Mouse (Mus musculus) hindbrain, embryonic 12.5 days (tissue): ENCODE measurements around the gene Sema6d. TPM values are rescaled to one million over a fixed set of nuclear protein-coding genes. Genes with fewer than 3 reads are reported as not detected.

Experiments used
- ATAC-seq: fragments of 200-750 bp; cut with Nextera tagmentation; 2 replicates; pipeline ENCODE4 v1.8.0; 2017; ENCODE audit warnings: moderate TSS enrichment; ENCODE audit not compliant: low FRiP score
- H3K27ac ChIP-seq: fragments of 300-500 bp; sonication (generic); 2 replicates; pipeline ENCODE4 v1.5.1; 2016; ENCODE audit warnings: mild to moderate bottlenecking
- H3K27me3 ChIP-seq: fragments of 300-500 bp; sonication (generic); 2 replicates; pipeline ENCODE4 v1.6.1; 2016; ENCODE audit warnings: mild to moderate bottlenecking
- H3K36me3 ChIP-seq: fragments of 300-500 bp; sonication (generic); 2 replicates; pipeline ENCODE4 v1.6.1; 2016; ENCODE audit warnings: mild to moderate bottlenecking
- H3K4me1 ChIP-seq: fragments of 300-500 bp; sonication (generic); 2 replicates; pipeline ENCODE4 v1.6.1; 2016
- H3K4me2 ChIP-seq: fragments of 300-500 bp; sonication (generic); replicated peaks from 2 replicates; pipeline ENCODE4 v1.6.1; 2016; ENCODE audit warnings: mild to moderate bottlenecking
- H3K4me3 ChIP-seq: fragments of 300-500 bp; sonication (generic); 2 replicates; pipeline ENCODE4 v1.5.1; 2016; ENCODE audit warnings: mild to moderate bottlenecking
- H3K9ac ChIP-seq: fragments of 300-500 bp; sonication (generic); 2 replicates; pipeline ENCODE4 v1.6.1; 2016; ENCODE audit warnings: mild to moderate bottlenecking, moderate library complexity
- H3K9me3 ChIP-seq: fragments of 300-500 bp; sonication (generic); replicated peaks from 2 replicates; pipeline ENCODE4 v1.6.1; 2016; ENCODE audit warnings: mild to moderate bottlenecking
- WGBS: fragments of 180-500 bp; shearing (Covaris S2); methylation state at CpG from one replicate; pipeline ENCODE4 v1.1.7; 2016; 5-methylcytosine and 5-hydroxymethylcytosine counted together
- polyA plus RNA-seq: library from polyadenylated mRNA; unstranded; fragments of >200 nt; fragmentation: Nextera tagmentation; extraction: Ambion mirVana; gene quantifications from 2 replicates; pipeline ENCODE4 v1.2.1, GENCODE M21; 2016

Sema6d gene
- polyA plus RNA-seq, 1 experiment from 2014 or later: 25.5 TPM

DNA sequence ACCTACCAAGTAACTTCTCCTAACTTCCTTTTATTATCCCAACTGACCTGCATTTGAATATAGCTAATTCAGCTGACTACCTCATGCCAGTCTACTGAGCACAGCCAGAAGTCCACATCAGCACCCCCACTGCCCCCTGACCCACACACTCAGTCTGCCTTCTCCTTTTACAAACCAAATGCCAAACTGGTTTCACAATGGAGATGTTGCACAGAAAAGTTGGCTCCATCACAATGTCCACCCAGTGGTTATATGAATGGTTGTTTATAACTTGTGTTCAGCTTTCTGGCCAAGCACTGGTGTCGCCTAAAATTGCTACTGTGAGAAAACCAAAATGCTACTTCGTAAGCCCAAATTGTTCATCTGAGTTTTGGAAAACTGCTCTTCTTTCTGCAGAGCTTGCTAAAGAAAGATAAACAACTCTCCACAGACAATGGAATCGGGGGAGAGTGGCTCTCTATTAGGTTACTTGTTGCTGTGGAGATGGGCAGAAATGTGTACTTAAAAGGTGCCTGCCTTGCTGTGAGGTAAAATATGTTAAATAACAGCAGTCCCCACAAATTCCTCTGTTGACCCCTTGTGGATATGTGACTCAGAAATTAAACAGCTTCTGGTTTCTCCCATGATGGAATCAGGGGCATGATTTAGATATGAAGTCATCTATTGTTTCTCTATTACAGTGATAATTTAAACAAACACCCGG is 154.9 kb downstream of the Sema6d start:
- WGBS: 52% methylated on average over 4 of the region's 4 CpGs

DNA sequence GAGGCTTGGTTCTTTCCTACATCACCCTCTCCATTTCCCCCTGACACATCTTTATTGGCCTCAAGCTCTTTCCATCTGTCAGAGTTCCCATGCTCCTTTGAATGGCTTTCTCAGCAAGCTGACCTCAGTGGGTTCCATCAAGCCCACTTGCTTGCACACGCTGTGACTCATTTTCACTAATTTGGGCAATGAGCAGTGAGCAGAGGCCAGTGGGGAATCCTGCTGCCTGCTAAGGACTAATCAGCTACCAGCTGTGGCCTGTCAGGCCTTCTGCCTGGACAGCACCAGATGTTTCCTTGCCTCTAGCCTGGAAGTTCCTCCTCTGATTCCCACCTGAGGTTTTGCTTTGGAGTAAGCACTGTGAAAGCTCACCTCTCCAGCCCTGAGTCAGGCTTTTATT is 168.3 kb downstream of the Sema6d start:
- 48% methylated on average over 1 of the region's 1 CpGs for WGBS
- Histone ChIP-seq H3K4me3 (no peak overlapping the region), H3K36me3 (no peaks in the 10 kb centered on the region), H3K4me1 (no peaks in the 10 kb centered on the region), H3K27ac (no peak overlapping the region), H3K9me3 (no peaks in the 10 kb centered on the region), H3K9ac (no peak overlapping the region), H3K27me3 (no peaks in the 10 kb centered on the region), H3K4me2 (no peak overlapping the region)
- no peak for ATAC-seq

More for the DNA sequence above, 154.9 kb downstream of the Sema6d start:
- no peaks in the 10 kb centered on the region for H3K36me3 ChIP-seq
- no peak overlapping the region for H3K4me3 ChIP-seq
- no peak overlapping the region for H3K4me2 ChIP-seq
- no peaks in the 10 kb centered on the region for H3K9me3 ChIP-seq
- no peak for ATAC-seq
- H3K27me3 ChIP-seq: no peaks in the 10 kb centered on the region
- no peak overlapping the region for H3K9ac ChIP-seq
- no peak overlapping the region for H3K27ac ChIP-seq
- peaks cover 3% of the 10 kb centered on the region; the same call in 1 of the 2 replicates for H3K4me1 ChIP-seq

DNA sequence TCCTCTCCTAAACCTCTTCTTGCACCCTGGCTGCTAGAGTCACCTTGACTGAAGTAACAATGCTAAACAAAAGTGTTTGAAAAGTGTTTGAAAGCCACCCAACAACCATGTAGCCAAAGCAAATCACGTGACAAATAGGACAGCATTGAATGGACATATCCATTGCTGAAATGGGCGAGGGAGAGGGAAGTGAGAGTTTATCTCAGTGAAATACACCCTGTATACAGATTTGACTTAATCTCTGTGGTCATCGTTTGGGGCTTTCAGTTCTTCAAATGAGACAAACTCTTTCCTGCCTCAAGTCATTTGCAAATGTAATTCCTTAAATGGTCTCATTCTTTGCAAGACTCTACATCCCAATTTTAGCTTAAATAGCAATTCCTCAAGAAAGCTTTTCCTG is 174.5 kb downstream of the Sema6d start:
- no peak overlapping the region for H3K4me2 ChIP-seq
- H3K27me3 ChIP-seq: no peaks in the 10 kb centered on the region
- no peaks in the 10 kb centered on the region for H3K9me3 ChIP-seq
- 87% methylated on average over 3 of the region's 3 CpGs for WGBS
- no peak for ATAC-seq
- H3K4me1 ChIP-seq: no peaks in the 10 kb centered on the region
- no peak overlapping the region for H3K9ac ChIP-seq
- H3K36me3 ChIP-seq: no peaks in the 10 kb centered on the region
- no peak overlapping the region for H3K27ac ChIP-seq
- no peak overlapping the region for H3K4me3 ChIP-seq

DNA sequence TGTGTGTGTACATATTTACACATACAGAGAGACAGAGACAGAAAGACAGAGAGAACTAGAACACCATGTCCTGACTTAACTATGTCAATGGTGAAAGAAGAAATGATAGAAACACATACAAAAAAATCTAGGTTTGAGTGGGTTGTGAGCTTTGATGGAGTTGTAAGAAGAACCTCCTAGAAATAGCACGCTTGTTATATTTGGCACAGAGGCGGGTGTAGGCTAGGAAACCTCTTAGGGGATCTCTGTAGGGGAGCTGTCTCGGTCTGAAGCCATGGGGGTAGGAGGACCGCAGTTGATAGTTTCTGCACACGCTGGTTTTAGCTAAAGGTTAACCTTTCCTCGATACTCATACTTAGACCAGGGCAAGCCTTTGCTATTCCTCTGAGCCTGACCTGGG is 181.4 kb downstream of the Sema6d start:
- Histone ChIP-seq H3K4me1 (no peaks in the 10 kb centered on the region), H3K27me3 (no peaks in the 10 kb centered on the region), H3K4me3 (no peak overlapping the region), H3K9ac (no peak overlapping the region), H3K27ac (no peak overlapping the region), H3K36me3 (no peaks in the 10 kb centered on the region), H3K9me3 (no peaks in the 10 kb centered on the region), H3K4me2 (no peak overlapping the region)
- ATAC-seq: no peak
- WGBS: 81% methylated on average over 6 of the region's 6 CpGs

DNA sequence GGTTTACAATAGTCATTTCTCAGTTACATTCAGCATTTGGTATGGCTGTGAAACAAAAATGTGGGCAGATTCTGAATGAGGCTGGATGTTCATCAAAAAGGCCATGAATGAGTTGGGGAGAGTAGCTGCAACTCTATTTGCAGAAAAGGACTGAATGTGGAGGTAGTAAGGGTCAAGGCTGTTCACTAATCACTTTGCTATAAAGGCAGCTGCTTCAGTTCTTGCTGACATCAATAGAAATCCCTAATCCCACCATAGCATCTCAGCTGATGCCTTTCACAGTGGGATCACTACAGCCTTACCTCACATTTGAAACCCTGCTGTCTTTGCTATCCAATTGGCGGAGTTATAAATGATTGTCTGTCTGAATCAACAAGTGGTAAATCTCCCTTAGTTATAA is 187.7 kb downstream of the Sema6d start:
- no peak overlapping the region for H3K9ac ChIP-seq
- H3K9me3 ChIP-seq: no peaks in the 10 kb centered on the region
- H3K4me3 ChIP-seq: no peak overlapping the region
- H3K4me2 ChIP-seq: no peak overlapping the region
- H3K27ac ChIP-seq: no peak overlapping the region
- H3K27me3 ChIP-seq: no peaks in the 10 kb centered on the region
- ATAC-seq: no peak
- no peaks in the 10 kb centered on the region; the same call in 1 of the 2 replicates for H3K4me1 ChIP-seq
- no peaks in the 10 kb centered on the region for H3K36me3 ChIP-seq
- WGBS: 50% methylated on average over 1 of the region's 1 CpGs

DNA sequence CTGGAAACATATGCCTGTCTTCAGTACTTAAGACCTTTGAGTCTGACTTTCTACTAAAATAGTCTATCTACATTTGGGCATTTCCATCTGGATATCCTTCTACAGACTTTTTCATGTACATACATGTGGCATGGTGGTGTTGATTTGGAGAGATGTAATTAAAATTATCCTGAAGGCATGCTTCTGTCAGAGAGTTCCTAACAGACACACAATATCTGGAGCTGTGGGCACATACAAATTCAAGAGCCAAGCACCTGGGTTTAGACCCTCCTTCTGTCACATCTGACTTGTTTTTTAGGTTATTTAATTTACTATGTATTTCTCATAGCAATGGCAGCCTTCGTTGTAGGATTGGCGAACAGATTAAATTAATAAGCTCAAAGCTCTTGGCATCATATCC is 195.3 kb downstream of the Sema6d start:
- Histone ChIP-seq H3K9ac (no peak overlapping the region), H3K4me2 (no peak overlapping the region), H3K9me3 (no peaks in the 10 kb centered on the region), H3K27ac (no peak overlapping the region), H3K4me3 (no peak overlapping the region), H3K4me1 (no peaks in the 10 kb centered on the region), H3K36me3 (no peaks in the 10 kb centered on the region), H3K27me3 (no peaks in the 10 kb centered on the region)
- WGBS: 91% methylated on average over 2 of the region's 2 CpGs
- ATAC-seq: no peak

DNA sequence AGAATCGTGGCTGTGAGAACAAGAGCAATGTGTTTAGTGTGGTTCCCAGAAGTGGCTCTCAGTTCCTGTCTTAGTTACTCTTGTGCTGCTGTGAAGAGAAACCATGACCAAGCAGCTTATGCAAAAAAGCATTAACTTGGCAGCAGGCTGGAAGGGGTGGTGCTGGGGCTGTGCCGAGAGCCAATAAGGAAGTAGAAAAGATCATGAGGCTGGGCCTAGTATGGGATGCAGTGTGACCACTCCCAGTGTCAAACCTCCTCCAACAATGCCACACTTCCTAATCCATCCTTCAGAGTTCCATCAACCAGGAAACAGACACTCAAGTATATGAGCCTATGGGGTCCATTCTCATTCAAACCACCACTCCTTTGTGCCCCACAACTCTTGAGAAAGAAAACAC is 199.6 kb downstream of the Sema6d start:
- 94% methylated on average over 2 of the region's 2 CpGs for WGBS
- ATAC-seq: no peak
- H3K4me3 ChIP-seq: no peak overlapping the region
- no peak overlapping the region for H3K4me2 ChIP-seq
- no peak overlapping the region for H3K27ac ChIP-seq
- H3K27me3 ChIP-seq: no peaks in the 10 kb centered on the region
- no peaks in the 10 kb centered on the region for H3K4me1 ChIP-seq
- H3K9me3 ChIP-seq: no peaks in the 10 kb centered on the region
- no peak overlapping the region for H3K9ac ChIP-seq
- no peaks in the 10 kb centered on the region for H3K36me3 ChIP-seq

DNA sequence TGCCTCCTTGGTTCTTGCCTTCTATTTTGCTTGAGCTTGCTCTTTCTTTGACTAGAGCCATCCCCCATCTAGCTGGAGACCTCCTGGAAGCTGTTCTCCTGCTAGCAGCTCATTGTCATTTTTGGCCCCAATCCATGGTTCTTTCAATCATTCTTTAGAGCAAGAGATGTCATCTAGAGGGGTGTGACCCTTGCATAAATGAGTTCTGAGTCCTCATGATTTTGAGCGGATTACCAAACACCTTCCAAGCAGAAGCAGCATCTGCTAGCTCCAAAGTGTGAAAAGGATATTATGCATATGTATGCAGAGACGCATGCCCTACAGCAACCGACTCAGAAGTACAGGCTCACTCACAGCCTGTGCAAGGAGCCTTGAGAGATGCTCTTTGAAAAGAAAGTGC is 201.4 kb downstream of the Sema6d start:
- Histone ChIP-seq H3K4me1 (no peaks in the 10 kb centered on the region), H3K36me3 (no peaks in the 10 kb centered on the region), H3K27me3 (no peaks in the 10 kb centered on the region), H3K9ac (no peak overlapping the region), H3K4me2 (no peak overlapping the region), H3K9me3 (no peaks in the 10 kb centered on the region), H3K4me3 (no peak overlapping the region), H3K27ac (no peak overlapping the region)
- WGBS: 82% methylated on average over 3 of the region's 3 CpGs
- ATAC-seq: no peak

DNA sequence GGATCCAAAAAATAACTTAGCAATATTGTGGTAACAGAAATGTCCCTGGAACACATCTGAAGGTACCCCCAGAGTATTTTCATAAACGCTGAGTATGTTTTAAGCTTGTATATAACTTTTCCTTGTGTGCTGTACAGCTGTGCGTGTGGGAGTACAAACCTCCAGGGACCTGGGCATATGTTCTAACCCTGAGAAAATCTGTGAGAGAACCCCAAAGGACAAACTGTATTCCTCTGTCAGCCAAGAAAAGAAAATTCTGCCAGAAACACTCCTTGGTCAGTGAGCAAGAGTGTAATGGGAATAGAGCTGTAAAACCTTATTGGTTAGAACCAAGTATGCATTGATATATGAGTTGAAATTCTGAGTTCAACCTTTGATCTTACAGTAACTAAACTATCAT is 203.8 kb downstream of the Sema6d start:
- Histone ChIP-seq H3K4me2 (no peak overlapping the region), H3K27me3 (no peaks in the 10 kb centered on the region), H3K4me1 (no peaks in the 10 kb centered on the region), H3K27ac (no peak overlapping the region), H3K9ac (no peak overlapping the region), H3K9me3 (no peaks in the 10 kb centered on the region), H3K36me3 (no peaks in the 10 kb centered on the region), H3K4me3 (no peak overlapping the region)
- WGBS: 91% methylated on average over 2 of the region's 2 CpGs
- no peak for ATAC-seq

DNA sequence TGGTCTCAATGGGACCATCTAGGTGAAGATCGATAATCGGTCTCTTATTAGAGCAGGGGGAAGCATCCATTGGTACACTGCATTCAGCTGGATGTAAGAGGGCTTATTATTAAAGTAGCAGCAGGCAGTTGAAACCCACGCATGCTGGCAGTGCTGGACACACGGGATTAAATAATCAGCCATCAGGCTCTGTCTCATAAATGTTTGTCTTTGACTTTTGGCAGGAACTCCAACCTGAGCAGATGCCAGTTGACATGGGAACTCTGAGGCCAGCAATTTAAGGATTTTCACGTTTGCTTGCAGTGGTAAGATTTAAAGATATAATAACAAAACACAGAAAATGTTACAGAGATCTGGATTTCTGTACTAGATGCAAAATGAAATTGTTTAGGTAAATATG is 208.6 kb downstream of the Sema6d start:
- Histone ChIP-seq H3K36me3 (no peaks in the 10 kb centered on the region), H3K27me3 (no peaks in the 10 kb centered on the region), H3K4me2 (no peak overlapping the region), H3K27ac (no peak overlapping the region), H3K9me3 (no peaks in the 10 kb centered on the region), H3K9ac (no peak overlapping the region), H3K4me1 (no peaks in the 10 kb centered on the region), H3K4me3 (no peak overlapping the region)
- 62% methylated on average over 5 of the region's 5 CpGs for WGBS
- no peak for ATAC-seq

DNA sequence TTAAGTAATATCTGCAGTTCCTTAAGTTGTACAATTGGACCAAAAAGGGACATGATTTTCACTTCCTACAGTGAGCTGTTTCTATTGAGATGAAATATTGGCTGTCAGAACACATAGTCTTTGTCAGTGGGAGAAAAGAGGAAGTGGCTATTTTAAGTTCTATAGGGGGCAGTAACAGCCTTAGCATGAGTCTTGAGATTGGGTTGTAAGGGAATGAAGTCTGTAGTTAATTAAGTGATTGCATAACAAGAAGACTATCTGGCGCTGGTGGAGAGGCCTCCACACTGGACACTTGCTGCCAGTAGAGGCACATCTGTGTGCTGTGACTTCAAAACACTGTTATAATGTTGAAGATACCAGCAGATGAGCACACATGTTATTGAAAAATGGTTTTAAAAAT is 209.1 kb downstream of the Sema6d start:
- Histone ChIP-seq H3K9ac (no peak overlapping the region), H3K36me3 (no peaks in the 10 kb centered on the region), H3K27me3 (no peaks in the 10 kb centered on the region), H3K9me3 (no peaks in the 10 kb centered on the region), H3K4me1 (no peaks in the 10 kb centered on the region), H3K4me3 (no peak overlapping the region), H3K4me2 (no peak overlapping the region), H3K27ac (no peak overlapping the region)
- 59% methylated on average over 1 of the region's 1 CpGs for WGBS
- no peak for ATAC-seq

DNA sequence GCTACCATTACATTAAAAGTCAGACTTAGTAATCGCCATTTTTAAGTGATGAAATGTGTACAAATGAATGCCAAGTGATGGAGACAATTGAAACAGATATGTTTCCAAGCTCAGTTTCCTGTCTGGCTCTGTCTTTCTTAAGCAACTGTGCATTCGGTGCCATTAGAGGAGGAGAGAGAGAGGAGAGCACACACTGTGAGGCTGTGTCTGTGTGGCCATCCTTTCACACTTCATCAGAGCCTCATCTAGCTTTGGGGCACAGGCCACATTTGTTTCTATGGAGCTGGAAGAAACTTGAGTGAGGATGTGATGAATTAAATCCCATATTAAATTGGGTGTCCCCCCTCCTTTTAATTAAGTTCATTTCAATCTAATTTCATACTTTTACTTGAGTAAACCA is 218.8 kb downstream of the Sema6d start:
- H3K4me1 ChIP-seq: no peaks in the 10 kb centered on the region
- no peaks in the 10 kb centered on the region for H3K27me3 ChIP-seq
- H3K27ac ChIP-seq: no peak overlapping the region
- H3K9me3 ChIP-seq: no peaks in the 10 kb centered on the region
- no peak for ATAC-seq
- H3K9ac ChIP-seq: no peak overlapping the region
- H3K4me2 ChIP-seq: no peak overlapping the region
- 73% methylated on average over 2 of the region's 2 CpGs for WGBS
- H3K4me3 ChIP-seq: no peak overlapping the region
- H3K36me3 ChIP-seq: no peaks in the 10 kb centered on the region

DNA sequence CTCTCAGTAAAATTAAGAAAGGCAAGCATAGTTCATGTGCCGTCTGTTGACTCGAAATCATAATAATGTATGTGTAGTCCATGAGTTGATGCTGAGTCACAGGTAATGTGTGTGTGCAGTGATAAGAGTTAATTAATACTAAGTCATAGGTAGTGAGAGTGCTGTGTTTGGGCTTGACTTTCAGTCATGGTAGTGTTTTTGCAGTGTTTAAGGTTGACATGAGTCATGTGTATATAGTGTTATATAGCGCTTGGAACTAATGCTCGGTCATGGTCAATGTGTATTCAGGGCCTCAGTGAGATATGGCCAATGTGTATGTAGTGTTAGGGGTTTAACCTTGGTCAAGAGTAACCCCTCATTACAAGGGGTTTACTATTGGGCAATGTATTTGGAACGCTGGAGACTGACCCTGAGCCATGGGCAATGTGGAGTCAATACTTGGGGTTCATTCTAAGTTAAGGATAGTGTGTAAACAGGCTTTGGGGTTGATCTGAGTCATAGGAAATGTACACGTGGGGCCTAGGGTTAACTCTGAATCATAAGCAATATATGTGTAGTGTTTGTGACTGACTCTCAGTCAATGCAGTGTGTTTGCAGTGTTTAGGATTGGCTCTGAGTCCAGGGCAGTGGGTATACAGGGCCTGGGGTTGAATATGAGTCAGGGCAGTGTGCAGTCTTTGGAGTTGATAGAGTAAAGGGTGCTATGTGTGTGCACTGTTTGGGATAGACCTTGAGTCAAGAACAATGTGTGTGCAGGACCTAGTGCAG is 219.8 kb downstream of the Sema6d start:
- Histone ChIP-seq H3K4me3 (no peak overlapping the region), H3K27ac (no peak overlapping the region), H3K9me3 (no peaks in the 10 kb centered on the region), H3K27me3 (no peaks in the 10 kb centered on the region), H3K9ac (no peak overlapping the region), H3K4me2 (no peak overlapping the region), H3K4me1 (no peaks in the 10 kb centered on the region), H3K36me3 (no peaks in the 10 kb centered on the region)
- 92% methylated on average over 6 of the region's 6 CpGs for WGBS
- no peak for ATAC-seq
